Mouse (Mus musculus) midbrain, embryonic 16.5 days (tissue): ENCODE data around the gene Nav2. TPM values are rescaled to one million over a fixed set of nuclear protein-coding genes. Genes with fewer than 3 reads are reported as not detected.
A peak's percentile ranks its signal among the peaks of the same experiment; 100 is the strongest.

Experiments used
- ATAC-seq: fragments of 200-750 bp; cut with Nextera tagmentation; 2 replicates; pipeline ENCODE4 v1.8.0; 2017; ENCODE audit warnings: moderate TSS enrichment
- H3K27ac ChIP-seq: fragments of 300-500 bp; sonication (generic); 2 replicates; pipeline ENCODE4 v1.5.1; 2014; ENCODE audit warnings: mild to moderate bottlenecking, low read length, mixed read lengths
- H3K27me3 ChIP-seq: fragments of 300-500 bp; sonication (generic); 2 replicates; pipeline ENCODE4 v1.6.1; 2014; ENCODE audit warnings: low read depth, low read length, mixed read lengths; ENCODE audit not compliant: control insufficient read depth, insufficient read depth
- H3K36me3 ChIP-seq: fragments of 300-500 bp; sonication (generic); 2 replicates; pipeline ENCODE4 v1.6.1; 2014; ENCODE audit warnings: mild to moderate bottlenecking, low read length, moderate library complexity, mixed read lengths; ENCODE audit not compliant: control insufficient read depth, insufficient read depth
- H3K4me1 ChIP-seq: fragments of 300-500 bp; sonication (generic); 2 replicates; pipeline ENCODE4 v1.6.1; 2014; ENCODE audit warnings: mild to moderate bottlenecking, low read length, mixed read lengths; ENCODE audit not compliant: control insufficient read depth, insufficient read depth
- H3K4me2 ChIP-seq: fragments of 300-500 bp; sonication (generic); 2 replicates; pipeline ENCODE4 v1.6.1; 2014; ENCODE audit warnings: mild to moderate bottlenecking, low read length, mixed read lengths
- H3K4me3 ChIP-seq: fragments of 300-500 bp; sonication (generic); 2 replicates; pipeline ENCODE4 v1.5.1; 2014; ENCODE audit warnings: low read depth, mild to moderate bottlenecking, low read length, moderate library complexity, mixed read lengths
- H3K9ac ChIP-seq: fragments of 300-500 bp; sonication (generic); 2 replicates; pipeline ENCODE4 v1.6.1; 2014; ENCODE audit warnings: low read depth, low read length, mixed read lengths
- H3K9me3 ChIP-seq: fragments of 300-500 bp; sonication (generic); replicated peaks from 2 replicates; pipeline ENCODE4 v1.6.1; 2014; ENCODE audit warnings: mild to moderate bottlenecking, low read length, mixed read lengths; ENCODE audit not compliant: control insufficient read depth, poor library complexity, severe bottlenecking
- WGBS: fragments of 180-500 bp; shearing (Covaris S2); extraction: QIAGEN DNeasy Blood & Tissue Kit; methylation state at CpG from one replicate; pipeline ENCODE4 v1.1.7; 2014; 5-methylcytosine and 5-hydroxymethylcytosine counted together
- polyA plus RNA-seq: library from polyadenylated mRNA; unstranded; fragments of >200 nt; fragmentation: Nextera tagmentation; extraction: Ambion mirVana; gene quantifications from 2 replicates; pipeline ENCODE4 v1.2.1, GENCODE M21; 2015

The Nav2 gene
- polyA plus RNA-seq, 1 experiment from 2014 or later: 21.5 TPM

GRCm38 (mm10) chr7:48961935-48962334 is 53.4 kb downstream of the Nav2 start:
- H3K9me3 ChIP-seq: no peaks in the 10 kb centered on the region
- no peak for ATAC-seq
- H3K4me2 ChIP-seq: peak overlapping the region; percentile 67
- H3K9ac ChIP-seq: peak overlapping the region; percentile 79; the same call in 1 of the 2 replicates
- H3K27me3 ChIP-seq: no peaks in the 10 kb centered on the region; the same call in 1 of the 2 replicates
- H3K36me3 ChIP-seq: no peaks in the 10 kb centered on the region
- whole genome bisulfite sequencing: 32% methylated on average over 4 of the region's 4 CpGs
- H3K4me1 ChIP-seq: peaks cover 69% of the 10 kb centered on the region
- H3K4me3 ChIP-seq: peak overlapping the region; percentile 77; the same call in 1 of the 2 replicates
- no peak overlapping the region for H3K27ac ChIP-seq

- H3K4me1 ChIP-seq: peaks cover 69% of the 10 kb centered on the region
- no peak for ATAC-seq
- peak overlapping the region; percentile 10; the same call in 1 of the 2 replicates for H3K4me3 ChIP-seq
- H3K4me2 ChIP-seq: peak overlapping the region; percentile 45
- H3K27me3 ChIP-seq: no peaks in the 10 kb centered on the region
- H3K36me3 ChIP-seq: no peaks in the 10 kb centered on the region
- H3K9me3 ChIP-seq: no peaks in the 10 kb centered on the region
- no peak overlapping the region for H3K27ac ChIP-seq
- WGBS: 33% methylated on average over 5 of the region's 5 CpGs
- peak overlapping the region; percentile 55 for H3K9ac ChIP-seq
Measured at GRCm38 (mm10) chr7:48963112-48963511, 54.6 kb downstream of the Nav2 start.

- H3K9ac ChIP-seq: peak overlapping the region; percentile 55
- no peaks in the 10 kb centered on the region for H3K27me3 ChIP-seq
- H3K4me1 ChIP-seq: peaks cover 73% of the 10 kb centered on the region
- H3K4me2 ChIP-seq: peak overlapping the region; percentile 45
- no peak for ATAC-seq
- H3K27ac ChIP-seq: no peak overlapping the region
- 37% methylated on average over 4 of the region's 4 CpGs for WGBS
- H3K4me3 ChIP-seq: peak overlapping the region; percentile 10; the same call in 1 of the 2 replicates
- no peaks in the 10 kb centered on the region for H3K9me3 ChIP-seq
- H3K36me3 ChIP-seq: no peaks in the 10 kb centered on the region
Measured at GRCm38 (mm10) chr7:48963554-48963953, 55.0 kb downstream of the Nav2 start.

- no peaks in the 10 kb centered on the region for H3K36me3 ChIP-seq
- H3K27ac ChIP-seq: no peak overlapping the region
- no peaks in the 10 kb centered on the region for H3K27me3 ChIP-seq
- no peak overlapping the region for H3K9ac ChIP-seq
- peaks cover 67% of the 10 kb centered on the region for H3K4me1 ChIP-seq
- H3K9me3 ChIP-seq: no peaks in the 10 kb centered on the region
- ATAC-seq: 0 out of 2 replicates have a peak, but pooled peaks have one; percentile 19
- H3K4me2 ChIP-seq: peak overlapping the region; percentile 47
- H3K4me3 ChIP-seq: peak overlapping the region; percentile 13
- 24% methylated on average over 12 of the region's 12 CpGs for WGBS
Measured at GRCm38 (mm10) chr7:48965796-48966512, 57.4 kb downstream of the Nav2 start.

GRCm38 (mm10) chr7:48981013-48981412 is 72.5 kb downstream of the Nav2 start:
- Histone ChIP-seq H3K9me3 (no peaks in the 10 kb centered on the region), H3K4me2 (no peak overlapping the region), H3K4me1 (peaks cover 6% of the 10 kb centered on the region), H3K9ac (no peak overlapping the region), H3K4me3 (no peak overlapping the region), H3K27ac (no peak overlapping the region), H3K27me3 (no peaks in the 10 kb centered on the region), H3K36me3 (no peaks in the 10 kb centered on the region)
- 58% methylated on average over 7 of the region's 7 CpGs for WGBS
- no peak for ATAC-seq

- Histone ChIP-seq H3K9ac (no peak overlapping the region), H3K9me3 (no peaks in the 10 kb centered on the region), H3K27me3 (no peaks in the 10 kb centered on the region), H3K4me1 (peaks cover 10% of the 10 kb centered on the region), H3K27ac (no peak overlapping the region), H3K36me3 (no peaks in the 10 kb centered on the region), H3K4me2 (no peak overlapping the region), H3K4me3 (no peak overlapping the region)
- no peak for ATAC-seq
- 47% methylated on average over 3 of the region's 3 CpGs for WGBS
Measured at GRCm38 (mm10) chr7:48981814-48982213, 73.3 kb downstream of the Nav2 start.

GRCm38 (mm10) chr7:48982573-48982972 is 74.1 kb downstream of the Nav2 start:
- Histone ChIP-seq H3K4me3 (no peak overlapping the region), H3K27me3 (no peaks in the 10 kb centered on the region), H3K9ac (no peak overlapping the region), H3K4me2 (no peak overlapping the region), H3K36me3 (no peaks in the 10 kb centered on the region), H3K27ac (no peak overlapping the region), H3K4me1 (peaks cover 10% of the 10 kb centered on the region), H3K9me3 (no peaks in the 10 kb centered on the region)
- WGBS: 64% methylated on average over 7 of the region's 7 CpGs
- no peak for ATAC-seq

GRCm38 (mm10) chr7:48991911-48992552 is 83.5 kb downstream of the Nav2 start:
- H3K36me3 ChIP-seq: no peaks in the 10 kb centered on the region
- WGBS: 40% methylated on average over 8 of the region's 8 CpGs
- H3K4me1 ChIP-seq: peaks cover 15% of the 10 kb centered on the region
- no peak overlapping the region for H3K4me3 ChIP-seq
- no peaks in the 10 kb centered on the region for H3K9me3 ChIP-seq
- no peaks in the 10 kb centered on the region for H3K27me3 ChIP-seq
- no peak overlapping the region for H3K4me2 ChIP-seq
- H3K27ac ChIP-seq: no peak overlapping the region
- no peak for ATAC-seq
- H3K9ac ChIP-seq: no peak overlapping the region

GRCm38 (mm10) chr7:48995171-48995570 is 86.7 kb downstream of the Nav2 start:
- Histone ChIP-seq H3K9ac (no peak overlapping the region; the same call in 1 of the 2 replicates), H3K27ac (peak overlapping the region; percentile 44; the same call in 1 of the 2 replicates)

More at GRCm38 (mm10) chr7:48995171-48995570, 86.7 kb downstream of the Nav2 start:
- peak overlapping the region; percentile 7; the same call in 1 of the 2 replicates for H3K4me2 ChIP-seq
- H3K36me3 ChIP-seq: no peaks in the 10 kb centered on the region
- 8% methylated on average over 12 of the region's 13 CpGs for WGBS
- H3K4me3 ChIP-seq: no peak overlapping the region
- H3K9me3 ChIP-seq: no peaks in the 10 kb centered on the region
- peaks cover 15% of the 10 kb centered on the region for H3K4me1 ChIP-seq
- ATAC-seq: peak; percentile 69
- no peaks in the 10 kb centered on the region for H3K27me3 ChIP-seq
